In the genomic region with DNA sequence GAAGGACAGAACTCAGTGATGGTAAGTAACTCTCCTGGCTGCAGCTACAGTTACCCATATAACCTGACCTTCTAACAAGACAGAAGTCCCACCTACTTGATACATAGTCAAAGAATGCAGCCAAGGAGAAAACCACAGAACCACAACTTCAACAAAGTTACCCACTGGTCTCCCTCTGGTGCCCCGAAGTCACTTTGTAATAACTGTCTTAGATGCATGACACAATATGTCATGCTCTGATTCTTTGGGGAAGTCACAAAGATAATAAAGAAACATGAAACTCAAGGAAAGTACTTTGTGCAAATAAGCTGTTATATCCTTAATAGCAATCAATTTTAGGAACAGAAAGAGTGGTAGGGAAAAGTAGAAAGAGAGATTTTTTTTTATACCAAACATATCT, we compare ENCODE assay signal across 1 mouse cellular context.
TF ChIP-seq lines count a peak whose summit lies in the region.

No protein-coding gene starts in this region.

TF ChIP-seq in myocyte, 11 proteins besides CTCF, POLR2A, EP300 and RAD21 (continued from another document):
- no peak for TF ChIP-seq MYOG (IDR thresholded peaks at IDR 0.05; ENCODE audit: control insufficient read depth in 1 of 3, insufficient read depth in 1 of 3, insufficient read length in 2 of 3, low read depth in 2 of 3)
- TF ChIP-seq SRF (IDR thresholded peaks at IDR 0.05; ENCODE audit: control insufficient read depth, insufficient read length, low read depth) = no peak
- TF ChIP-seq REST (IDR thresholded peaks at IDR 0.05; ENCODE audit: insufficient read depth, insufficient read length) = no peak
- TF ChIP-seq CEBPB (IDR thresholded peaks at IDR 0.05; ENCODE audit: insufficient read depth, poor library complexity, severe bottlenecking) = no peak
- no peak for TF ChIP-seq TCF3 (IDR thresholded peaks at IDR 0.05; ENCODE audit: insufficient read length, low read depth)
- no peak for TF ChIP-seq POLR2AphosphoS2 (IDR thresholded peaks at IDR 0.05; ENCODE audit: insufficient read length, low read depth)
- no peak for TF ChIP-seq USF1 (IDR thresholded peaks at IDR 0.05; ENCODE audit: low read depth)
